Mouse (Mus musculus): ENCODE results near the gene Gm20422. TPM values are rescaled to one million over a fixed set of nuclear protein-coding genes. Genes with fewer than 3 reads are reported as not detected.

Gm20422 gene
- polyA plus RNA-seq, 1 experiment, result not detected

GRCm38 (mm10) chr8:69790364-69790763, 15.7 kb upstream of the Gm20422 start:
- WGBS, result 39% methylated on average over 11 of the region's 11 CpGs
- H3K4me1 ChIP-seq (replicated peaks; ENCODE audit: control insufficient read depth, insufficient read depth, low read length), result peaks cover 11% of the 10 kb centered on the region
- peak overlapping the region; percentile 91 for H3K4me3 ChIP-seq (ENCODE audit: control insufficient read depth, insufficient read depth, low read length)
- H3K27me3 ChIP-seq (ENCODE audit: control insufficient read depth, insufficient read depth, low read length), result no peaks in the 10 kb centered on the region
- H3K27ac ChIP-seq (ENCODE audit: control insufficient read depth, insufficient read depth, low read length), result peak overlapping the region; percentile 89
- DNase-seq, result no peak
- H3K36me3 ChIP-seq (ENCODE audit: control insufficient read depth, insufficient read depth, low read length), result peaks cover 3% of the 10 kb centered on the region; the same call in 1 of the 2 replicates
- TF ChIP-seq CTCF (IDR thresholded peaks at IDR 0.05; ENCODE audit: borderline replicate concordance, control insufficient read depth, extremely low read depth, insufficient read depth, low read length, poor library complexity) (no peak), POLR2A (IDR thresholded peaks at IDR 0.05; ENCODE audit: control insufficient read depth, extremely low read depth, insufficient read depth, low read length, poor library complexity) (no peak)

GRCm38 (mm10) chr8:69789731-69790130, 15.0 kb upstream of the Gm20422 start:
- Histone ChIP-seq H3K4me3 (ENCODE audit: control insufficient read depth, insufficient read depth, low read length) (no peak overlapping the region), H3K36me3 (ENCODE audit: control insufficient read depth, insufficient read depth, low read length) (no peaks in the 10 kb centered on the region; the same call in 1 of the 2 replicates), H3K27me3 (ENCODE audit: control insufficient read depth, insufficient read depth, low read length) (no peaks in the 10 kb centered on the region), H3K4me1 (replicated peaks; ENCODE audit: control insufficient read depth, insufficient read depth, low read length) (peaks cover 11% of the 10 kb centered on the region), H3K27ac (ENCODE audit: control insufficient read depth, insufficient read depth, low read length) (no peak overlapping the region)
- TF ChIP-seq CTCF (IDR thresholded peaks at IDR 0.05; ENCODE audit: borderline replicate concordance, control insufficient read depth, extremely low read depth, insufficient read depth, low read length, poor library complexity), result no peak
- no peak for TF ChIP-seq POLR2A (IDR thresholded peaks at IDR 0.05; ENCODE audit: control insufficient read depth, extremely low read depth, insufficient read depth, low read length, poor library complexity)
- DNase-seq, result no peak
- WGBS, result 71% methylated on average over 5 of the region's 5 CpGs

GRCm38 (mm10) chr8:69789105-69789504, 14.4 kb upstream of the Gm20422 start:
- H3K27me3 ChIP-seq (ENCODE audit: control insufficient read depth, insufficient read depth, low read length), result no peaks in the 10 kb centered on the region
- no peak overlapping the region for H3K4me3 ChIP-seq (ENCODE audit: control insufficient read depth, insufficient read depth, low read length)
- no peaks in the 10 kb centered on the region; the same call in 1 of the 2 replicates for H3K36me3 ChIP-seq (ENCODE audit: control insufficient read depth, insufficient read depth, low read length)
- WGBS, result 87% methylated on average over 5 of the region's 5 CpGs
- DNase-seq, result no peak
- no peak overlapping the region for H3K27ac ChIP-seq (ENCODE audit: control insufficient read depth, insufficient read depth, low read length)
- peaks cover 11% of the 10 kb centered on the region for H3K4me1 ChIP-seq (replicated peaks; ENCODE audit: control insufficient read depth, insufficient read depth, low read length)
- TF ChIP-seq POLR2A (IDR thresholded peaks at IDR 0.05; ENCODE audit: control insufficient read depth, extremely low read depth, insufficient read depth, low read length, poor library complexity) (no peak), CTCF (IDR thresholded peaks at IDR 0.05; ENCODE audit: borderline replicate concordance, control insufficient read depth, extremely low read depth, insufficient read depth, low read length, poor library complexity) (no peak)

DNA sequence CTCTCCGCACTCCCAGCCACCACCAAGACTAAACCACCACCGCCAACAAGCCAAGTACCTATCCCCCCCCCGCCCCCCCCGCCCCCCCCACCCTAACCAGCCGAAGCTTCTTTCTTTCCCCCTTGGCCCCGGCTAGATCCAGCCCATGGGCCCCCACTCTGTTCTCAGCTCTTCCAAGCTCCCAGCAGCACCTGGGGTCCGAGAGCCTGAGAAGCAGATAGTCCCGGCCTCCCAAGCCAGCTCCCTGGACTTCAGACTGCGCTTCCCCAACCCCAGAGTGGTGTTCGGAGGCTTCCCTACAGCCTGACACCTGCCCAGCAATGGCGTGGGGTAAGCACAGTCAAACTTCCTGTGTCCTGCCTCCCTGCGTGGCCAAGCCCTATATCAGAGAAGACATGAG, 2.4 kb upstream of the Gm20422 start:
- Histone ChIP-seq H3K4me3 (ENCODE audit: control insufficient read depth, insufficient read depth, low read length) (no peak overlapping the region), H3K27ac (ENCODE audit: control insufficient read depth, insufficient read depth, low read length) (no peak overlapping the region), H3K4me1 (replicated peaks; ENCODE audit: control insufficient read depth, insufficient read depth, low read length) (peaks cover 5% of the 10 kb centered on the region; the same call in 1 of the 2 replicates), H3K27me3 (ENCODE audit: control insufficient read depth, insufficient read depth, low read length) (no peaks in the 10 kb centered on the region), H3K36me3 (ENCODE audit: control insufficient read depth, insufficient read depth, low read length) (no peaks in the 10 kb centered on the region)
- no peak for DNase-seq
- 91% methylated on average over 12 of the region's 12 CpGs for WGBS
- TF ChIP-seq POLR2A (IDR thresholded peaks at IDR 0.05; ENCODE audit: control insufficient read depth, extremely low read depth, insufficient read depth, low read length, poor library complexity) (no peak), CTCF (IDR thresholded peaks at IDR 0.05; ENCODE audit: borderline replicate concordance, control insufficient read depth, extremely low read depth, insufficient read depth, low read length, poor library complexity) (no peak)

GRCm38 (mm10) chr8:69775149-69775534, 456 bp upstream of the Gm20422 start:
- peaks cover 5% of the 10 kb centered on the region; the same call in 1 of the 2 replicates for H3K4me1 ChIP-seq (replicated peaks; ENCODE audit: control insufficient read depth, insufficient read depth, low read length)
- H3K27me3 ChIP-seq (ENCODE audit: control insufficient read depth, insufficient read depth, low read length), result no peaks in the 10 kb centered on the region
- H3K27ac ChIP-seq (ENCODE audit: control insufficient read depth, insufficient read depth, low read length), result 0 out of 2 replicates have a peak overlapping the region, but pooled peaks have one; percentile 15
- whole genome bisulfite sequencing, result 43% methylated on average over 2 of the region's 2 CpGs
- TF ChIP-seq POLR2A (IDR thresholded peaks at IDR 0.05; ENCODE audit: control insufficient read depth, extremely low read depth, insufficient read depth, low read length, poor library complexity) (no peak), CTCF (IDR thresholded peaks at IDR 0.05; ENCODE audit: borderline replicate concordance, control insufficient read depth, extremely low read depth, insufficient read depth, low read length, poor library complexity) (no peak)
- no peaks in the 10 kb centered on the region for H3K36me3 ChIP-seq (ENCODE audit: control insufficient read depth, insufficient read depth, low read length)
- H3K4me3 ChIP-seq (ENCODE audit: control insufficient read depth, insufficient read depth, low read length), result no peak overlapping the region
- no peak for DNase-seq

DNA sequence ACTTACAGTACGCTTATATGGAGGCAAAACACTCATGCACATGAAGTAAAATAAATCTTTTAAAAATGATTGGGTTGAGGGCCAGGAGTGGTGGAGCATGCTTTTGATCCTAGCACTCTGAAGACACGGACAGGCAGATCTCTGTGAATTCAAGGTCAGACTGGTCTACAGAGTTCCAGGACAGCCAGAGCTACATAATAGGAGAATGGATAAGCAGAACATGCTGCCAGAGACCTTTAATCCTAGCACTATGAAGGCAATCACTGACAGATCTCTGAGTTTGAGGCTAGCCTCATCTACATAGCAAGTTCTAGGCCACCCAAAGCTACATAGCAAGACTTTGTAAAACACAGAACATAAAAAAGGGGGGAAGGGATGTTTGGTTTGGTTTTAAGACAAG, 2.6 kb downstream of the Gm20422 start:
- Histone ChIP-seq H3K4me1 (replicated peaks; ENCODE audit: control insufficient read depth, insufficient read depth, low read length) (peaks cover 5% of the 10 kb centered on the region; the same call in 1 of the 2 replicates), H3K27me3 (ENCODE audit: control insufficient read depth, insufficient read depth, low read length) (no peaks in the 10 kb centered on the region), H3K36me3 (ENCODE audit: control insufficient read depth, insufficient read depth, low read length) (peaks cover 19% of the 10 kb centered on the region), H3K4me3 (ENCODE audit: control insufficient read depth, insufficient read depth, low read length) (no peak overlapping the region), H3K27ac (ENCODE audit: control insufficient read depth, insufficient read depth, low read length) (no peak overlapping the region)
- WGBS, result 96% methylated on average over 2 of the region's 2 CpGs
- no peak for DNase-seq
- TF ChIP-seq POLR2A (IDR thresholded peaks at IDR 0.05; ENCODE audit: control insufficient read depth, extremely low read depth, insufficient read depth, low read length, poor library complexity) (no peak), CTCF (IDR thresholded peaks at IDR 0.05; ENCODE audit: borderline replicate concordance, control insufficient read depth, extremely low read depth, insufficient read depth, low read length, poor library complexity) (no peak)

DNA sequence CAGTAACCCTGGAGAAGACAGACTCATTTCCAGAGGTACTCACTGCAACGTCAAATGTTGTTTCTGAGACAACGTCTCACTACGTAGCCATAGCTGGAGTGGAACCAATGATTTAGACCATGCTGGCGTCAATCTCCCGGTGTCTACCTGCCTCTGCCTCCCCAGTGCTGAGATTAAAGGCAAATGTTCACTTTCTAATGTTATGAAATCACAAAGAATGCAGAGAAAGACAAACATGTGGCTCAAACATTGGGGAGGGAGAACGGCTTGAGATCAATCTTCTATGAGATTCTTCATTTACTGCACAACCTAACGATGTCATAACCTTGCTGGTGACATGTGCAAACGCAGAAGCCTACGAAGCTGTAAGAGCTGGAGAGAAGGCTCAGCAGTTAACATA, 3.5 kb downstream of the Gm20422 start:
- Histone ChIP-seq H3K27me3 (ENCODE audit: control insufficient read depth, insufficient read depth, low read length) (no peaks in the 10 kb centered on the region), H3K36me3 (ENCODE audit: control insufficient read depth, insufficient read depth, low read length) (peaks cover 28% of the 10 kb centered on the region), H3K27ac (ENCODE audit: control insufficient read depth, insufficient read depth, low read length) (no peak overlapping the region), H3K4me1 (replicated peaks; ENCODE audit: control insufficient read depth, insufficient read depth, low read length) (peaks cover 5% of the 10 kb centered on the region; the same call in 1 of the 2 replicates), H3K4me3 (ENCODE audit: control insufficient read depth, insufficient read depth, low read length) (no peak overlapping the region)
- DNase-seq, result no peak
- TF ChIP-seq CTCF (IDR thresholded peaks at IDR 0.05; ENCODE audit: borderline replicate concordance, control insufficient read depth, extremely low read depth, insufficient read depth, low read length, poor library complexity), result no peak
- TF ChIP-seq POLR2A (IDR thresholded peaks at IDR 0.05; ENCODE audit: control insufficient read depth, extremely low read depth, insufficient read depth, low read length, poor library complexity), result no peak
- 96% methylated on average over 9 of the region's 9 CpGs for WGBS
